ENCODE assay signal across 10 mouse cellular contexts in genomic region chr2:9896097-9896770, GRCm38 (mm10). TPM values are rescaled to one million over a fixed set of nuclear protein-coding genes. Genes with fewer than 3 reads are reported as not detected.
DNase-seq lines count a peak whose midpoint lies in the region; ATAC-seq and TF ChIP-seq lines count a peak whose summit lies in the region.
"Had no signal": no experiment of that assay in that cellular context is flagged by ENCODE, and none has a peak within 500 bp of the region (broad histone marks: within the 10 kb centered on the region; RNA-seq: fewer than 3 reads in every experiment).

No protein-coding gene starts in this region.

- no peak overlapping the region for H3K27ac ChIP-seq in kidney, postnatal 0 days
- no peak overlapping the region for H3K27ac ChIP-seq in embryonic facial prominence, embryonic 13.5 days
- no peak overlapping the region for H3K27ac ChIP-seq in limb, embryonic 13.5 days
- no peak overlapping the region for H3K27ac ChIP-seq in neural tube, embryonic 15.5 days (replicated peaks)

- H3K27me3 ChIP-seq in kidney, postnatal 0 days (ENCODE audit: insufficient read depth, low read length), result peaks cover 66% of the 10 kb centered on the region
- peaks cover 88% of the 10 kb centered on the region for H3K27me3 ChIP-seq in embryonic facial prominence, embryonic 13.5 days
- H3K27me3 ChIP-seq in limb, embryonic 13.5 days, result peaks cover 89% of the 10 kb centered on the region
- H3K27me3 ChIP-seq in neural tube, embryonic 15.5 days (replicated peaks), result peaks cover 87% of the 10 kb centered on the region

- DNase-seq in kidney, postnatal 0 days (ENCODE audit: low spot score), result peak; percentile 51
- DNase-seq in kidney, postnatal 14 days, result no peak
- DNase-seq in MN1 (ENCODE audit: low spot score), result no peak
- DNase-seq in lung, postnatal 14 days, result no peak
- DNase-seq in c-Kit-positive CD71-positive TER-119-positive erythroid progenitor cells, embryonic 14.5 days (ENCODE audit: low spot score), result no peak
- DNase-seq: heart, postnatal 14 days; lung, postnatal 4 days had no signal

- no peaks in the 10 kb centered on the region for H3K36me3 ChIP-seq in kidney, postnatal 0 days (ENCODE audit: insufficient read depth, low read length)
- H3K36me3 ChIP-seq in embryonic facial prominence, embryonic 13.5 days, result no peaks in the 10 kb centered on the region
- H3K36me3 ChIP-seq in limb, embryonic 13.5 days, result no peaks in the 10 kb centered on the region
- H3K36me3 ChIP-seq in neural tube, embryonic 15.5 days, result no peaks in the 10 kb centered on the region

- H3K9me3 ChIP-seq in kidney, postnatal 0 days (replicated peaks; ENCODE audit: low read length), result no peaks in the 10 kb centered on the region
- H3K9me3 ChIP-seq in embryonic facial prominence, embryonic 13.5 days, result no peaks in the 10 kb centered on the region
- H3K9me3 ChIP-seq in limb, embryonic 13.5 days, result no peaks in the 10 kb centered on the region
- H3K9me3 ChIP-seq in neural tube, embryonic 15.5 days (replicated peaks), result no peaks in the 10 kb centered on the region

- no peak overlapping the region for H3K9ac ChIP-seq in kidney, postnatal 0 days (ENCODE audit: low read depth, low read length)
- H3K9ac ChIP-seq in embryonic facial prominence, embryonic 13.5 days, result no peak overlapping the region
- H3K9ac ChIP-seq in limb, embryonic 13.5 days, result no peak overlapping the region
- H3K9ac ChIP-seq in neural tube, embryonic 15.5 days (replicated peaks), result no peak overlapping the region

- peaks cover 4% of the 10 kb centered on the region; the same call in 1 of the 2 replicates for H3K4me1 ChIP-seq in kidney, postnatal 0 days (replicated peaks; ENCODE audit: insufficient read depth, low read length)
- peaks cover 8% of the 10 kb centered on the region; the same call in 1 of the 2 replicates for H3K4me1 ChIP-seq in embryonic facial prominence, embryonic 13.5 days
- peaks cover 5% of the 10 kb centered on the region; the same call in 1 of the 2 replicates for H3K4me1 ChIP-seq in limb, embryonic 13.5 days
- peaks cover 5% of the 10 kb centered on the region for H3K4me1 ChIP-seq in neural tube, embryonic 15.5 days

- ATAC-seq in kidney, postnatal 0 days (replicated peaks; ENCODE audit: low FRiP score, low read depth), result no peak
- ATAC-seq in embryonic facial prominence, embryonic 13.5 days (ENCODE audit: insufficient number of reproducible peaks, insufficient read depth, low FRiP score, low TSS enrichment, low read depth), result no peak
- peak; percentile 52; the same call in 1 of the 2 replicates for ATAC-seq in limb, embryonic 13.5 days (ENCODE audit: low FRiP score, low read depth)
- no peak; the same call in 1 of the 2 replicates for ATAC-seq in neural tube, embryonic 15.5 days (ENCODE audit: low FRiP score)

- TF ChIP-seq CTCF in kidney, postnatal 0 days (IDR thresholded peaks at IDR 0.05; ENCODE audit: low read depth), result no peak

- H3K4me3 ChIP-seq in kidney, postnatal 0 days (replicated peaks; ENCODE audit: low read depth, low read length), result peak overlapping the region; percentile 9; the same call in 1 of the 2 replicates
- peak overlapping the region; percentile 21 for H3K4me3 ChIP-seq in embryonic facial prominence, embryonic 13.5 days
- peak overlapping the region; percentile 23 for H3K4me3 ChIP-seq in limb, embryonic 13.5 days
- H3K4me3 ChIP-seq in neural tube, embryonic 15.5 days (replicated peaks), result no peak overlapping the region

- WGBS in kidney, postnatal 0 days, result 2% methylated on average over 22 of the region's 22 CpGs
- under 1% methylated on average over 22 of the region's 22 CpGs for WGBS in embryonic facial prominence, embryonic 13.5 days
- WGBS in limb, embryonic 13.5 days, result 2% methylated on average over 22 of the region's 22 CpGs
- under 1% methylated on average over 22 of the region's 22 CpGs for WGBS in neural tube, embryonic 15.5 days

- H3K4me2 ChIP-seq in kidney, postnatal 0 days (ENCODE audit: low read length), result peak overlapping the region; percentile 41
- H3K4me2 ChIP-seq in embryonic facial prominence, embryonic 13.5 days, result peak overlapping the region; percentile 52
- peak overlapping the region; percentile 40 for H3K4me2 ChIP-seq in limb, embryonic 13.5 days (replicated peaks)
- peak overlapping the region; percentile 19; the same call in 1 of the 2 replicates for H3K4me2 ChIP-seq in neural tube, embryonic 15.5 days

RNA-seq across cellular contexts. Expression of gene Gata3, which starts 6.4 kb away (rescaled TPM):
- 95.1 and 99.1 TPM in 2 replicates for polyA plus RNA-seq in kidney, postnatal 0 days (2015; fragmentation: Nextera tagmentation; extraction: Ambion mirVana)
- 21.7 and 29.8 TPM in 2 replicates for polyA plus RNA-seq in embryonic facial prominence, embryonic 13.5 days (2015; fragmentation: Nextera tagmentation; extraction: Ambion mirVana)
- polyA plus RNA-seq in limb, embryonic 13.5 days (2015; fragmentation: Nextera tagmentation; extraction: Ambion mirVana), result 7.8 and 8.9 TPM in 2 replicates
- polyA plus RNA-seq in neural tube, embryonic 15.5 days (2015; fragmentation: Nextera tagmentation; extraction: Ambion mirVana), result 15.6 and 16.0 TPM in 2 replicates

RNA-seq across cellular contexts. Expression of gene 9230102O04Rik, which starts 6.9 kb away (rescaled TPM):
- polyA plus RNA-seq in kidney, postnatal 0 days (2015; fragmentation: Nextera tagmentation; extraction: Ambion mirVana), result 12.5 and 18.7 TPM in 2 replicates
- 0.70 and 0.79 TPM in 2 replicates for polyA plus RNA-seq in embryonic facial prominence, embryonic 13.5 days (2015; fragmentation: Nextera tagmentation; extraction: Ambion mirVana)
- not detected in 2 replicates for polyA plus RNA-seq in limb, embryonic 13.5 days (2015; fragmentation: Nextera tagmentation; extraction: Ambion mirVana)
- polyA plus RNA-seq in neural tube, embryonic 15.5 days (2015; fragmentation: Nextera tagmentation; extraction: Ambion mirVana), result 0.49 TPM in 1 of 2 replicates, not detected in the other

RNA-seq across cellular contexts. Expression of gene 4930412O13Rik, which starts 15.2 kb away (rescaled TPM):
- polyA plus RNA-seq in kidney, postnatal 0 days (2015; fragmentation: Nextera tagmentation; extraction: Ambion mirVana), result 3.3 and 5.0 TPM in 2 replicates
- 1.0 TPM in 1 of 2 replicates, not detected in the other for polyA plus RNA-seq in embryonic facial prominence, embryonic 13.5 days (2015; fragmentation: Nextera tagmentation; extraction: Ambion mirVana)
- polyA plus RNA-seq in limb, embryonic 13.5 days (2015; fragmentation: Nextera tagmentation; extraction: Ambion mirVana), result 0.23 TPM in 1 of 2 replicates, not detected in the other
- 0.23 TPM in 1 of 2 replicates, not detected in the other for polyA plus RNA-seq in neural tube, embryonic 15.5 days (2015; fragmentation: Nextera tagmentation; extraction: Ambion mirVana)
